Mouse (Mus musculus) erythroid progenitor cell, adult 5-6 weeks (primary cell): ENCODE measurements around the gene Mast3. TPM values are rescaled to one million over a fixed set of nuclear protein-coding genes. Genes with fewer than 3 reads are reported as not detected.

Source experiments
- total RNA-seq, 2 experiments: library from RNA; stranded (forward) in 1 of 2; stranded (reverse) in 1 of 2; fragments of 150-400 nt in 1 of 2; fragments of 186-747, 209-891 nt in 1 of 2; gene quantifications; 2 replicates each; pipeline versions ENCODE4 v1.2.3 to v1.2.4; 2015 to 2017; ENCODE audit warnings: low replicate concordance in 2 of 2

The Mast3 gene
- total RNA-seq, 2 experiments from 2014 or later = 3.0 to 13.4 TPM

Other genes starting within 250 kb of the Mast3 start
- 5.8 and 15.9 TPM in 2 replicates for gene Isyna1, start 210.7 kb downstream of the Mast3 start, total RNA-seq (2015; ENCODE audit: low replicate concordance)
- gene Isyna1, start 210.7 kb downstream of the Mast3 start, total RNA-seq (2017; ENCODE audit: low replicate concordance) = 2.5 and 8.0 TPM in 2 replicates
- 9.0 and 13.0 TPM in 2 replicates for gene Ssbp4, start 196.2 kb downstream of the Mast3 start, total RNA-seq (2015; ENCODE audit: low replicate concordance)
- 18.1 and 30.6 TPM in 2 replicates for gene Ssbp4, start 196.2 kb downstream of the Mast3 start, total RNA-seq (2017; ENCODE audit: low replicate concordance)
- 2.5 and 11.7 TPM in 2 replicates for gene Lrrc25, start 188.9 kb downstream of the Mast3 start, total RNA-seq (2015; ENCODE audit: low replicate concordance)
- 2.3 and 3.5 TPM in 2 replicates for gene Lrrc25, start 188.9 kb downstream of the Mast3 start, total RNA-seq (2017; ENCODE audit: low replicate concordance)
- gene Gdf15, start 172.6 kb downstream of the Mast3 start, total RNA-seq (2015; ENCODE audit: low replicate concordance) = not detected in 2 replicates
- not detected in 2 replicates for gene Gdf15, start 172.6 kb downstream of the Mast3 start, total RNA-seq (2017; ENCODE audit: low replicate concordance)
- 0.36 and 6.3 TPM in 2 replicates for gene Pgpep1, start 144.7 kb downstream of the Mast3 start, total RNA-seq (2015; ENCODE audit: low replicate concordance)
- gene Pgpep1, start 144.7 kb downstream of the Mast3 start, total RNA-seq (2017; ENCODE audit: low replicate concordance) = under 0.01 and 3.0 TPM in 2 replicates
- 86.5 and 93.1 TPM in 2 replicates for gene Lsm4, start 131.8 kb downstream of the Mast3 start, total RNA-seq (2015; ENCODE audit: low replicate concordance)
- 38.4 and 57.6 TPM in 2 replicates for gene Lsm4, start 131.8 kb downstream of the Mast3 start, total RNA-seq (2017; ENCODE audit: low replicate concordance)
- 26.7 and 36.0 TPM in 2 replicates for gene Jund, start 106.1 kb downstream of the Mast3 start, total RNA-seq (2015; ENCODE audit: low replicate concordance)
- 21.1 and 32.0 TPM in 2 replicates for gene Jund, start 106.1 kb downstream of the Mast3 start, total RNA-seq (2017; ENCODE audit: low replicate concordance)
- not detected in 2 replicates for gene Iqcn, start 101.6 kb downstream of the Mast3 start, total RNA-seq (2015; ENCODE audit: low replicate concordance)
- gene Iqcn, start 101.6 kb downstream of the Mast3 start, total RNA-seq (2017; ENCODE audit: low replicate concordance) = not detected in 2 replicates
- not detected in 2 replicates for gene Gm3336, start 86.5 kb downstream of the Mast3 start, total RNA-seq (2015; ENCODE audit: low replicate concordance)
- gene Gm3336, start 86.5 kb downstream of the Mast3 start, total RNA-seq (2017; ENCODE audit: low replicate concordance) = not detected in 2 replicates
- gene Pde4c, start 81.3 kb downstream of the Mast3 start, total RNA-seq (2015; ENCODE audit: low replicate concordance) = 0.72 and 0.84 TPM in 2 replicates
- not detected in 2 replicates for gene Pde4c, start 81.3 kb downstream of the Mast3 start, total RNA-seq (2017; ENCODE audit: low replicate concordance)
- 7.1 TPM in 1 of 2 replicates, not detected in the other for gene Rab3a, start 50.4 kb downstream of the Mast3 start, total RNA-seq (2015; ENCODE audit: low replicate concordance)
- 2.2 and 4.9 TPM in 2 replicates for gene Rab3a, start 50.4 kb downstream of the Mast3 start, total RNA-seq (2017; ENCODE audit: low replicate concordance)
- gene Mpv17l2, start 44.1 kb downstream of the Mast3 start, total RNA-seq (2015; ENCODE audit: low replicate concordance) = 16.9 and 31.0 TPM in 2 replicates
- gene Mpv17l2, start 44.1 kb downstream of the Mast3 start, total RNA-seq (2017; ENCODE audit: low replicate concordance) = 5.1 and 30.4 TPM in 2 replicates
- gene Pik3r2, start 28.3 kb downstream of the Mast3 start, total RNA-seq (2015; ENCODE audit: low replicate concordance) = 3.8 and 5.4 TPM in 2 replicates
- 7.3 and 8.0 TPM in 2 replicates for gene Pik3r2, start 28.3 kb downstream of the Mast3 start, total RNA-seq (2017; ENCODE audit: low replicate concordance)
- 0.84 and 1.1 TPM in 2 replicates for gene Il12rb1, start 3.4 kb upstream of the Mast3 start, total RNA-seq (2015; ENCODE audit: low replicate concordance)
- 0.13 and 0.53 TPM in 2 replicates for gene Il12rb1, start 3.4 kb upstream of the Mast3 start, total RNA-seq (2017; ENCODE audit: low replicate concordance)
- 35.0 and 62.9 TPM in 2 replicates for gene Arrdc2, start 34.7 kb upstream of the Mast3 start, total RNA-seq (2015; ENCODE audit: low replicate concordance)
- gene Arrdc2, start 34.7 kb upstream of the Mast3 start, total RNA-seq (2017; ENCODE audit: low replicate concordance) = 27.3 and 54.3 TPM in 2 replicates
- not detected in 2 replicates for gene Kcnn1, start 58.2 kb upstream of the Mast3 start, total RNA-seq (2015; ENCODE audit: low replicate concordance)
- 0.26 TPM in 1 of 2 replicates, not detected in the other for gene Kcnn1, start 58.2 kb upstream of the Mast3 start, total RNA-seq (2017; ENCODE audit: low replicate concordance)
- 18.0 and 20.9 TPM in 2 replicates for gene Ccdc124, start 68.9 kb upstream of the Mast3 start, total RNA-seq (2015; ENCODE audit: low replicate concordance)
- gene Ccdc124, start 68.9 kb upstream of the Mast3 start, total RNA-seq (2017; ENCODE audit: low replicate concordance) = 23.8 and 26.6 TPM in 2 replicates
- not detected in 2 replicates for gene Slc5a5, start 87.7 kb upstream of the Mast3 start, total RNA-seq (2015; ENCODE audit: low replicate concordance)
- 0.13 TPM in 1 of 2 replicates, not detected in the other for gene Slc5a5, start 87.7 kb upstream of the Mast3 start, total RNA-seq (2017; ENCODE audit: low replicate concordance)
- gene Rpl18a, start 92.4 kb upstream of the Mast3 start, total RNA-seq (2015; ENCODE audit: low replicate concordance) = 2,088 and 2,332 TPM in 2 replicates
- 517 and 689 TPM in 2 replicates for gene Rpl18a, start 92.4 kb upstream of the Mast3 start, total RNA-seq (2017; ENCODE audit: low replicate concordance)
- gene Map1s, start 100.9 kb upstream of the Mast3 start, total RNA-seq (2015; ENCODE audit: low replicate concordance) = 4.2 and 6.1 TPM in 2 replicates
- 1.8 and 3.7 TPM in 2 replicates for gene Map1s, start 100.9 kb upstream of the Mast3 start, total RNA-seq (2017; ENCODE audit: low replicate concordance)